14 mouse cellular contexts compared by ENCODE assay signal in genomic region chr15:85698345-85699034, GRCm38 (mm10). TPM values are rescaled to one million over a fixed set of nuclear protein-coding genes. Genes with fewer than 3 reads are reported as not detected.
DNase-seq lines count a peak whose midpoint lies in the region; ATAC-seq and TF ChIP-seq lines count a peak whose summit lies in the region.
"Had no signal": no experiment of that assay in that cellular context is flagged by ENCODE, and none has a peak within 500 bp of the region (broad histone marks: within the 10 kb centered on the region; RNA-seq: fewer than 3 reads in every experiment).

No protein-coding gene starts in this region.

- H3K4me1 ChIP-seq in hindbrain, postnatal 0 days (ENCODE audit: insufficient read depth, low read length) = peaks cover 21% of the 10 kb centered on the region; the same call in 1 of the 2 replicates
- H3K4me1 ChIP-seq in hindbrain, embryonic 14.5 days (replicated peaks; ENCODE audit: control insufficient read depth, insufficient read depth, low read length) = no peaks in the 10 kb centered on the region; the same call in 1 of the 2 replicates
- H3K4me1 ChIP-seq in neural tube, embryonic 13.5 days (replicated peaks) = peaks cover 47% of the 10 kb centered on the region
- H3K4me1 ChIP-seq in small intestine, adult 2 months (ENCODE audit: control insufficient read depth, insufficient read depth, insufficient read length, low read length) = peaks cover 37% of the 10 kb centered on the region
- 0 out of 2 replicates have a peak, but pooled peaks cover 5% of the 10 kb centered on the region for H3K4me1 ChIP-seq in stomach, postnatal 0 days (replicated peaks; ENCODE audit: control insufficient read depth, insufficient read depth)
- no peaks in the 10 kb centered on the region for H3K4me1 ChIP-seq in heart, embryonic 12.5 days (replicated peaks)

- no peak for DNase-seq in hindbrain, postnatal 0 days (ENCODE audit: low spot score)
- DNase-seq in hindbrain, embryonic 14.5 days (ENCODE audit: low spot score) = no peak
- DNase-seq in neural tube, embryonic 10.5 days (ENCODE audit: extremely low spot score, low spot score) = no peak
- DNase-seq in stomach, postnatal 0 days (ENCODE audit: low spot score) = no peak
- DNase-seq: gastrocnemius, postnatal 10 days; left cerebral cortex, postnatal 4 days; lung, adult 2 months; thymus, postnatal 14 days had no signal

- no peak overlapping the region for H3K9ac ChIP-seq in hindbrain, postnatal 0 days (replicated peaks; ENCODE audit: low read length)
- no peak overlapping the region for H3K9ac ChIP-seq in hindbrain, embryonic 14.5 days
- H3K9ac ChIP-seq in neural tube, embryonic 13.5 days = no peak overlapping the region
- no peak overlapping the region for H3K9ac ChIP-seq in stomach, postnatal 0 days (ENCODE audit: low read length)
- H3K9ac ChIP-seq in heart, embryonic 12.5 days = no peak overlapping the region
- H3K9ac ChIP-seq: forebrain, embryonic 13.5 days had no signal

- H3K4me2 ChIP-seq in hindbrain, postnatal 0 days (ENCODE audit: low read depth, low read length) = no peak overlapping the region
- no peak overlapping the region for H3K4me2 ChIP-seq in hindbrain, embryonic 14.5 days (replicated peaks)
- H3K4me2 ChIP-seq in neural tube, embryonic 13.5 days = no peak overlapping the region
- no peak overlapping the region for H3K4me2 ChIP-seq in stomach, postnatal 0 days (replicated peaks; ENCODE audit: low read depth)
- no peak overlapping the region for H3K4me2 ChIP-seq in heart, embryonic 12.5 days
- H3K4me2 ChIP-seq: forebrain, embryonic 13.5 days had no signal

- no peak for ATAC-seq in hindbrain, postnatal 0 days
- no peak for ATAC-seq in hindbrain, embryonic 14.5 days (ENCODE audit: low FRiP score)
- no peak for ATAC-seq in neural tube, embryonic 13.5 days (ENCODE audit: low read depth)
- 0 out of 2 replicates have a peak, but pooled peaks have one; percentile 27 for ATAC-seq in common myeloid progenitor, adult 5-6 weeks (replicated peaks; ENCODE audit: low read depth, poor library complexity, severe bottlenecking)
- ATAC-seq in stomach, postnatal 0 days (ENCODE audit: low FRiP score, low TSS enrichment) = no peak
- ATAC-seq in heart, embryonic 12.5 days (ENCODE audit: insufficient number of reproducible peaks, low FRiP score) = no peak
- ATAC-seq: forebrain, embryonic 13.5 days had no signal

- no peaks in the 10 kb centered on the region for H3K27me3 ChIP-seq in hindbrain, postnatal 0 days (ENCODE audit: insufficient read depth, low read length)
- no peaks in the 10 kb centered on the region; the same call in 1 of the 2 replicates for H3K27me3 ChIP-seq in hindbrain, embryonic 14.5 days (ENCODE audit: control insufficient read depth, insufficient read depth, low read length)
- H3K27me3 ChIP-seq in neural tube, embryonic 13.5 days = no peaks in the 10 kb centered on the region
- H3K27me3 ChIP-seq in small intestine, adult 2 months (ENCODE audit: control insufficient read depth, insufficient read depth, low read length) = no peaks in the 10 kb centered on the region
- no peaks in the 10 kb centered on the region for H3K27me3 ChIP-seq in stomach, postnatal 0 days (ENCODE audit: control insufficient read depth, insufficient read depth, low read length)
- 0 out of 2 replicates have a peak, but pooled peaks cover 9% of the 10 kb centered on the region for H3K27me3 ChIP-seq in heart, embryonic 12.5 days (replicated peaks)
- H3K27me3 ChIP-seq: forebrain, embryonic 13.5 days had no signal

- no peak for TF ChIP-seq POLR2A in small intestine, adult 2 months (IDR thresholded peaks at IDR 0.05; ENCODE audit: low read depth, low read length)

- no peak overlapping the region for H3K4me3 ChIP-seq in hindbrain, postnatal 0 days (ENCODE audit: low read length)
- H3K4me3 ChIP-seq in hindbrain, embryonic 14.5 days (replicated peaks; ENCODE audit: low read length) = no peak overlapping the region
- H3K4me3 ChIP-seq in neural tube, embryonic 13.5 days = no peak overlapping the region
- H3K4me3 ChIP-seq in small intestine, adult 2 months (ENCODE audit: low read depth, low read length) = no peak overlapping the region
- no peak overlapping the region for H3K4me3 ChIP-seq in stomach, postnatal 0 days (ENCODE audit: low read depth, low read length)
- H3K4me3 ChIP-seq in heart, embryonic 12.5 days = no peak overlapping the region
- H3K4me3 ChIP-seq: forebrain, embryonic 13.5 days had no signal

- H3K27ac ChIP-seq in hindbrain, postnatal 0 days = peak overlapping the region; percentile 78; the same call in 1 of the 2 replicates
- H3K27ac ChIP-seq in hindbrain, embryonic 14.5 days = no peak overlapping the region
- peak overlapping the region; percentile 88; the same call in 1 of the 2 replicates for H3K27ac ChIP-seq in neural tube, embryonic 13.5 days (replicated peaks)
- peak overlapping the region; percentile 46; the same call in 1 of the 2 replicates for H3K27ac ChIP-seq in small intestine, adult 2 months (ENCODE audit: insufficient read depth, low read depth, low read length)
- H3K27ac ChIP-seq in stomach, postnatal 0 days (replicated peaks) = no peak overlapping the region
- no peak overlapping the region for H3K27ac ChIP-seq in heart, embryonic 12.5 days (ENCODE audit: poor library complexity, severe bottlenecking)
- H3K27ac ChIP-seq: forebrain, embryonic 13.5 days; kidney, postnatal 0 days had no signal

- no peaks in the 10 kb centered on the region for H3K9me3 ChIP-seq in hindbrain, postnatal 0 days (ENCODE audit: low read length)
- no peaks in the 10 kb centered on the region for H3K9me3 ChIP-seq in hindbrain, embryonic 14.5 days (ENCODE audit: control insufficient read depth, low read length)
- H3K9me3 ChIP-seq in neural tube, embryonic 13.5 days = no peaks in the 10 kb centered on the region
- H3K9me3 ChIP-seq in stomach, postnatal 0 days (ENCODE audit: control insufficient read depth, low read length) = no peaks in the 10 kb centered on the region
- H3K9me3 ChIP-seq in heart, embryonic 12.5 days (replicated peaks) = no peaks in the 10 kb centered on the region
- H3K9me3 ChIP-seq: forebrain, embryonic 13.5 days had no signal

- TF ChIP-seq EP300 in stomach, postnatal 0 days (optimal IDR thresholded peaks at IDR 0.05) = no peak

- H3K36me3 ChIP-seq in hindbrain, postnatal 0 days (ENCODE audit: insufficient read depth, low read length) = peaks cover 63% of the 10 kb centered on the region
- H3K36me3 ChIP-seq in hindbrain, embryonic 14.5 days (replicated peaks; ENCODE audit: control insufficient read depth, insufficient read depth) = peaks cover 97% of the 10 kb centered on the region
- peaks cover 97% of the 10 kb centered on the region for H3K36me3 ChIP-seq in neural tube, embryonic 13.5 days
- peaks cover 89% of the 10 kb centered on the region for H3K36me3 ChIP-seq in small intestine, adult 2 months (ENCODE audit: control insufficient read depth, insufficient read depth, low read length)
- H3K36me3 ChIP-seq in stomach, postnatal 0 days (ENCODE audit: control insufficient read depth, insufficient read depth, low read length) = peaks cover 66% of the 10 kb centered on the region
- peaks cover 71% of the 10 kb centered on the region for H3K36me3 ChIP-seq in heart, embryonic 12.5 days

- 84% methylated on average over 14 of the region's 14 CpGs for WGBS in hindbrain, postnatal 0 days
- WGBS in hindbrain, embryonic 14.5 days = 88% methylated on average over 14 of the region's 14 CpGs
- 88% methylated on average over 14 of the region's 14 CpGs for WGBS in neural tube, embryonic 13.5 days
- 45% methylated on average over 14 of the region's 14 CpGs for WGBS in small intestine, adult 2 months
- WGBS in stomach, postnatal 0 days = 74% methylated on average over 14 of the region's 14 CpGs
- WGBS in heart, embryonic 12.5 days = 82% methylated on average over 14 of the region's 14 CpGs

- no peak for TF ChIP-seq CTCF in hindbrain, postnatal 0 days (IDR thresholded peaks at IDR 0.05; ENCODE audit: low read depth)
- TF ChIP-seq CTCF in small intestine, adult 2 months (IDR thresholded peaks at IDR 0.05; ENCODE audit: extremely low read depth, insufficient read length, insufficient replicate concordance, low read depth, low read length) = no peak
- no peak for TF ChIP-seq CTCF in stomach, postnatal 0 days (IDR thresholded peaks at IDR 0.05; ENCODE audit: low read depth)

RNA-seq across cellular contexts. Expression of gene Ppara, which starts 36.3 kb away (rescaled TPM):
- total RNA-seq in hindbrain, postnatal 0 days (2014; rRNA removed) = 1.2 and 6.6 TPM in 2 replicates
- polyA plus RNA-seq in hindbrain, postnatal 0 days (2015; fragmentation: Nextera tagmentation; extraction: Ambion mirVana) = 1.9 and 2.7 TPM in 2 replicates
- 1.2 and 1.6 TPM in 2 replicates for polyA plus RNA-seq in hindbrain, embryonic 14.5 days (2014; fragmentation: Nextera tagmentation; extraction: Ambion mirVana)
- polyA plus RNA-seq in neural tube, embryonic 13.5 days (2015; fragmentation: Nextera tagmentation; extraction: Ambion mirVana) = 1.0 and 2.0 TPM in 2 replicates
- not detected in 2 replicates for total RNA-seq in common myeloid progenitor, adult 5-6 weeks (2017)
- polyA plus RNA-seq in small intestine, adult 2 months (2012; rRNA removed) = 3.7 and 7.2 TPM in 2 replicates
- 16.8 and 18.8 TPM in 2 replicates for polyA plus RNA-seq in stomach, postnatal 0 days (2015; fragmentation: Nextera tagmentation; extraction: Ambion mirVana)
- polyA plus RNA-seq in heart, embryonic 12.5 days (2016; fragmentation: Nextera tagmentation; extraction: Ambion mirVana) = 2.3 and 3.3 TPM in 2 replicates

Comparison
In these comparisons a context has a peak if more than half of its experiments do, and no peak if none do; other contexts are left out.
1. H3K27ac ChIP-seq: peak in hindbrain, postnatal 0 days (single experiment), neural tube, embryonic 13.5 days (single experiment) and small intestine, adult 2 months (single experiment); none in hindbrain, embryonic 14.5 days (single experiment), stomach, postnatal 0 days (single experiment) and heart, embryonic 12.5 days (single experiment).